Mouse (Mus musculus): ENCODE data around the gene Phactr4. TPM values are rescaled to one million over a fixed set of nuclear protein-coding genes. Genes with fewer than 3 reads are reported as not detected.
"Not testable (repeated sequence)": the region's sequence is repeated elsewhere in the genome, so short reads cannot be mapped to it uniquely, and the experiment has no call there.

Phactr4 gene
- polyA plus RNA-seq, 1 experiment from 2014 or later: 11.1 TPM

DNA sequence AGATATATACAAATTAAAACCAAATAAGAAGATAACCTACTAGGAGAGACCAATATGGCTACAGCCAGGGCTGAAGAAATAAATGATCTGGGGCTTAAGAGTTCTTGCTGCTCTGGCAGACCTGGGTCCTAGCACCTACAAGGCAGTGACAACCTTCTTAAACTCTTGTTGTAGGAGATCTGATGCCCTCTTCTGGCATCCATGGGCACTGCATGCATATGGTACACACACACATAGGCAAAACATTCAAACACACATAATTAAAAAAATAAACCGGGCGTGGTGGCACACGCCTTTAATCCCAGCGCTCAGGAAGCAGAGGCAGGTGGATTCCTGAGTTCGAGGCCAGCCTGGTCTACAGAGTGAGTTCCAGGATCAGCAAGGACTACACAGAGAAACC, 2.5 kb upstream of the Phactr4 start:
- ATAC-seq (ENCODE audit: low FRiP score, low TSS enrichment): no peak
- Histone ChIP-seq H3K9me3 (ENCODE audit: control insufficient read depth, low read length) (no peaks in the 10 kb centered on the region), H3K4me2 (ENCODE audit: low read length) (no peak overlapping the region), H3K4me3 (replicated peaks; ENCODE audit: low read depth, low read length) (no peak overlapping the region), H3K27ac (replicated peaks; ENCODE audit: low read depth, low read length) (no peak overlapping the region), H3K9ac (replicated peaks; ENCODE audit: low read length) (no peak overlapping the region), H3K36me3 (ENCODE audit: control insufficient read depth, insufficient read depth, low read length) (no peaks in the 10 kb centered on the region), H3K4me1 (ENCODE audit: control insufficient read depth, insufficient read depth, low read length) (peaks cover 12% of the 10 kb centered on the region; the same call in 1 of the 2 replicates), H3K27me3 (ENCODE audit: control insufficient read depth, insufficient read depth, low read length) (no peaks in the 10 kb centered on the region)
- 93% methylated on average over 5 of the region's 5 CpGs for WGBS
- no peak for DNase-seq

DNA sequence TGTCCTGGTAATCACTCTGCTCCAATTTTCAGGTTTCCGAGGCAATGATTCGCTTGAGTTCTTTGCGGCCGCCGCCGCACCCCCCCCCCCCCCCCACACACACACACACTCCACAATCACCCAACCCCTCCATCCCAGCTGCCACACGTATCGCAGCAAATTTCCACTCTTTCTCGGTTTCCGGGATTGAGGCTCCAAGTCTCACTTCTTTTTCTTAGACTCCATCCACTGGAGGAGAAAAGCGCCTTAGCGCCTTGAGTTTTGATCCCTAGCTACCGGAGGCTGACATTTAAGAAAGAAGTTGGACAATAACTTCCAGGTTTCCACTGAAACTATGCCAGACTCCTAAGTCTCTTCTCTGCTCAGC, 750 bp downstream of the Phactr4 start:
- peaks cover 12% of the 10 kb centered on the region; the same call in 1 of the 2 replicates for H3K4me1 ChIP-seq (ENCODE audit: control insufficient read depth, insufficient read depth, low read length)
- H3K36me3 ChIP-seq (ENCODE audit: control insufficient read depth, insufficient read depth, low read length): no peaks in the 10 kb centered on the region
- DNase-seq (peak; percentile 57), ATAC-seq (ENCODE audit: low FRiP score, low TSS enrichment) (no peak)
- peak overlapping the region; percentile 73 for H3K9ac ChIP-seq (replicated peaks; ENCODE audit: low read length)
- H3K27me3 ChIP-seq (ENCODE audit: control insufficient read depth, insufficient read depth, low read length): no peaks in the 10 kb centered on the region
- H3K9me3 ChIP-seq (ENCODE audit: control insufficient read depth, low read length): no peaks in the 10 kb centered on the region
- peak overlapping the region; percentile 65 for H3K4me2 ChIP-seq (ENCODE audit: low read length)
- peak overlapping the region; percentile 91 for H3K27ac ChIP-seq (replicated peaks; ENCODE audit: low read depth, low read length)
- 2% methylated on average over 13 of the region's 13 CpGs for WGBS
- H3K4me3 ChIP-seq (replicated peaks; ENCODE audit: low read depth, low read length): peak overlapping the region; percentile 91

DNA sequence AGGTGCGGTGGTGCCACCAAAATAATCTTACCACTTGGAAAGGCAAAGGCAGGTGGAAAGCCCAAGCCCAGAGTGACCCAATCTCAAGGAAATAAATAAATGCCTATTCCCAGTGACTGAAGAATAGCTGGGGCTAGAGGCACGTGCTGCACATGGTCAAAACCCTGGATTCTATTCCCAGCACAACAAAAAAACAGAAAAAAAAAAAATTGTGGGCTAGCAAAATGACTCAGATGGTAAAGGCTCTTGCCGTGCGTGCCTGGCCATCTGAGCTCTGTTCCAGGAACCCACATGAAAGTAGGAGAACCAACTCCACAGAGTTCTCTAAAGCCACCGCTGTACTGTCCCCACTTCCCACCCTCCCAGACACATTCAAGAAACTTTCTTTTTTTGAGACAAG, 1.8 kb downstream of the Phactr4 start:
- no peak overlapping the region for H3K27ac ChIP-seq (replicated peaks; ENCODE audit: low read depth, low read length)
- no peak overlapping the region for H3K9ac ChIP-seq (replicated peaks; ENCODE audit: low read length)
- H3K9me3 ChIP-seq (ENCODE audit: control insufficient read depth, low read length): no peaks in the 10 kb centered on the region
- 75% methylated on average over 5 of the region's 5 CpGs for WGBS
- peak overlapping the region; percentile 65 for H3K4me2 ChIP-seq (ENCODE audit: low read length)
- H3K36me3 ChIP-seq (ENCODE audit: control insufficient read depth, insufficient read depth, low read length): no peaks in the 10 kb centered on the region
- ATAC-seq (ENCODE audit: low FRiP score, low TSS enrichment): no peak
- peak overlapping the region; percentile 91; the same call in 1 of the 2 replicates for H3K4me3 ChIP-seq (replicated peaks; ENCODE audit: low read depth, low read length)
- H3K4me1 ChIP-seq (ENCODE audit: control insufficient read depth, insufficient read depth, low read length): peaks cover 12% of the 10 kb centered on the region; the same call in 1 of the 2 replicates
- no peak for DNase-seq
- H3K27me3 ChIP-seq (ENCODE audit: control insufficient read depth, insufficient read depth, low read length): no peaks in the 10 kb centered on the region

DNA sequence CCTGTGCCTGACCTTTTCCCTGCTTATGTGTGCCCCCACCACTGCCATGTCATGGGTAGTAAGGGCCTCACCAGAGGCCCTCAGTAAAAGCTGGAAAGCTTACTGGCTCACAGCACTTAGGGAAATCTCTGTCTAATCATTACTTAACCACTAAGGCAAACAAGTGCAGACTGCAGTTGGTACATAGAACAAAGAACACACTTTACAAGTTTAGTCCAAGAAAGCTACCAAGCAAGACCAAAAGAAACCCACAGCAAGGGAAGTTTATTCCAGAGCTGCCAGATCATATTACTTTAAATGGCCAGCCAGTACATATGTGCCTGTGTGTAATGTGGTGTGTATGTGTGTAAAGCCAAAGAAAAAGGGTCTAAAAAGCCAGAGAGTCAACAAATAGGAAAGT, 6.3 kb downstream of the Phactr4 start:
- H3K4me1 ChIP-seq (ENCODE audit: control insufficient read depth, insufficient read depth, low read length): peaks cover 10% of the 10 kb centered on the region; the same call in 1 of the 2 replicates
- no peaks in the 10 kb centered on the region for H3K9me3 ChIP-seq (ENCODE audit: control insufficient read depth, low read length)
- ATAC-seq (ENCODE audit: low FRiP score, low TSS enrichment) (no peak), DNase-seq (no peak)
- no peak overlapping the region for H3K4me2 ChIP-seq (ENCODE audit: low read length)
- H3K36me3 ChIP-seq (ENCODE audit: control insufficient read depth, insufficient read depth, low read length): no peaks in the 10 kb centered on the region
- H3K9ac ChIP-seq (replicated peaks; ENCODE audit: low read length): no peak overlapping the region
- H3K27me3 ChIP-seq (ENCODE audit: control insufficient read depth, insufficient read depth, low read length): no peaks in the 10 kb centered on the region
- H3K27ac ChIP-seq (replicated peaks; ENCODE audit: low read depth, low read length): no peak overlapping the region
- H3K4me3 ChIP-seq (replicated peaks; ENCODE audit: low read depth, low read length): no peak overlapping the region

DNA sequence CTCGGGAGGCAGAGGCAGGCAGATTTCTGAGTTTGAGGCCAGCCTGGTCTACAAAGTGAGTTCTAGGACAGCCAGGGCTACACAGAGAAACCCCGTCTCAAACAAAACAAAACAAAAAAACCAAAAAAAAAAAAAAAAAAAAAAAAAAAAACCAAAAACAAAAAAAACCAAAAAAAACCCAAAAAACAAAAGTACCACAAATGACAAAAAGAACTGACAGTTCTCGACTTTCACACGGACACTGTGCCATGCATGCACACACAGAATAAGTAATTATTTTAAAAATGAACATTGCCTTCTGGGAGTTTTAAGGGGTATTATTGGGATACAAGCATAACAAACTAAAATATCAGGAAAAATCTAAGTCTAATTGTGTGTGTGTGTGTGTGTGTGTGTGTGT, 9.0 kb downstream of the Phactr4 start:
- not testable (repeated sequence) for ATAC-seq (ENCODE audit: low FRiP score, low TSS enrichment); H3K9me3 ChIP-seq (ENCODE audit: control insufficient read depth, low read length); H3K27ac ChIP-seq (replicated peaks; ENCODE audit: low read depth, low read length); H3K4me1 ChIP-seq (ENCODE audit: control insufficient read depth, insufficient read depth, low read length); H3K27me3 ChIP-seq (ENCODE audit: control insufficient read depth, insufficient read depth, low read length); H3K4me2 ChIP-seq (ENCODE audit: low read length); DNase-seq; H3K9ac ChIP-seq (replicated peaks; ENCODE audit: low read length); H3K36me3 ChIP-seq (ENCODE audit: control insufficient read depth, insufficient read depth, low read length); H3K4me3 ChIP-seq (replicated peaks; ENCODE audit: low read depth, low read length)
- 97% methylated on average over 4 of the region's 4 CpGs for WGBS

DNA sequence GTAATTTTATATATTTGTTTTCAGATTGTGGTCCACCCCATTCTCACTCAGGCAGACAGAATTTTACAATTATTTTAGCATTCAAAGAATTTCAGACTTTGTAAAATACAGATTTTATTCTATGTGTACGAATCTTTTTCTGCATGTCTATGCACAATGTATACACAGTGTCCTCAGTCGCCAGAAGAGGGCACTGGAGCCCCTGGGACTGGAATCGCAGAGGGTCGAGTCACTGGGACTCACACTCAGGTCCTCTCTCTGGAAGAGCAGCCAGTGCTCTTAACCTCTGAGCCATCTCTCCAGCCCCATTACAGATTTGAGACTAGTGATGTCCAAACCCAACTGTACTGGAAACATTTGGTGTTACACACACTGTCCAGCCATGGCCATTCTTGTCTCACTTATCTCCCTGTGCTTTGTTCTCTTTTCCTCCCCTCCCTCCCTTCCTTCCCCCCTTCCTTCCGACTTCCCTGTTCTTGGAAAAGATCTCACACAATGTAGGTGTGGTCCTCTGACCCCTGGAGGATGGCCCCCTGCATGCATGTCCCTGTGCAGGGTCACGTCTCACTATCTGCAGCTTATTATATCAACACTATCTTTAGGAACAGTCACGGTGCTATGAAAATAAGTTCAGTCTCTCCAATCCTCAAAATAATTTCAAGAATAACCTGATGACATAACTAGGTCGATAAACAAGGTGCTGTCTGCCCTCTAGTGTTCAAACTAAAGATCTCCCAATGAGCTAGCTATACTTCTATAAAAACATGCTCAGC, 10.8 kb downstream of the Phactr4 start:
- Histone ChIP-seq H3K9me3 (ENCODE audit: control insufficient read depth, low read length) (no peaks in the 10 kb centered on the region), H3K36me3 (ENCODE audit: control insufficient read depth, insufficient read depth, low read length) (no peaks in the 10 kb centered on the region), H3K4me1 (ENCODE audit: control insufficient read depth, insufficient read depth, low read length) (no peaks in the 10 kb centered on the region), H3K27ac (replicated peaks; ENCODE audit: low read depth, low read length) (no peak overlapping the region), H3K4me3 (replicated peaks; ENCODE audit: low read depth, low read length) (no peak overlapping the region), H3K27me3 (ENCODE audit: control insufficient read depth, insufficient read depth, low read length) (no peaks in the 10 kb centered on the region), H3K9ac (replicated peaks; ENCODE audit: low read length) (no peak overlapping the region), H3K4me2 (ENCODE audit: low read length) (no peak overlapping the region)
- ATAC-seq (ENCODE audit: low FRiP score, low TSS enrichment): no peak
- 59% methylated on average over 8 of the region's 8 CpGs for WGBS
- peak; percentile 73 for DNase-seq

DNA sequence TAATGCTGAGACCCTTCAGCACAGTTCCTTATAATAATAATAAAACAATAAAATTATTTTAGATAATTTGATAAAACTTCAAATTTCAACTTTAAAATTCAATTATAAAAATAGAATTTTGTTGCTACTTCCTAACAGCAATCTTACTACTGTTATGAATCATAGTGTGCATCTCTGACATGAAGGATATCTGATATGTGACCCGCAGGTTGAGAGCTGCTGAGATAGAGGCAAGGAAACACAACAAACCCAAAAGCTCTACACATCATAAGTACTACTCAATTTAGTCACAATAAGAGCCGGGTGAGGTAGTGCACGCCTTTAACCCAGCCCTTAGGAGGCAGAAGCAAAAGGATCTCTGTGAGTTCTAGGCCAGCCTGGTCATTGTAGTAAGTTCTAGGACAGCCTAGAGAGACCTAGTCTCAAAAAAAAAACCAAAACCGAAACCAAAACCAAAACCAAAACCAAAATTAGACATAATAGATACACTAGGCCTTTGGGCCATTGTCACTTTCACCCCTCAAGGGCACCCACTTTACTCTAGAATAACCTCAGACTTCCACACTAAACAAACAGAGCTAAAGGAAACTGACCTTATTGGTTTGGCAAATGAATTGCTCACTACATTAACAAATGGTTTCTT, 12.6 kb downstream of the Phactr4 start:
- Histone ChIP-seq H3K36me3 (ENCODE audit: control insufficient read depth, insufficient read depth, low read length) (no peaks in the 10 kb centered on the region), H3K9me3 (ENCODE audit: control insufficient read depth, low read length) (no peaks in the 10 kb centered on the region), H3K9ac (replicated peaks; ENCODE audit: low read length) (no peak overlapping the region), H3K4me2 (ENCODE audit: low read length) (no peak overlapping the region), H3K27me3 (ENCODE audit: control insufficient read depth, insufficient read depth, low read length) (no peaks in the 10 kb centered on the region), H3K4me3 (replicated peaks; ENCODE audit: low read depth, low read length) (no peak overlapping the region), H3K27ac (replicated peaks; ENCODE audit: low read depth, low read length) (no peak overlapping the region), H3K4me1 (ENCODE audit: control insufficient read depth, insufficient read depth, low read length) (no peaks in the 10 kb centered on the region)
- DNase-seq (no peak), ATAC-seq (ENCODE audit: low FRiP score, low TSS enrichment) (no peak)
- WGBS: 95% methylated on average over 4 of the region's 4 CpGs

DNA sequence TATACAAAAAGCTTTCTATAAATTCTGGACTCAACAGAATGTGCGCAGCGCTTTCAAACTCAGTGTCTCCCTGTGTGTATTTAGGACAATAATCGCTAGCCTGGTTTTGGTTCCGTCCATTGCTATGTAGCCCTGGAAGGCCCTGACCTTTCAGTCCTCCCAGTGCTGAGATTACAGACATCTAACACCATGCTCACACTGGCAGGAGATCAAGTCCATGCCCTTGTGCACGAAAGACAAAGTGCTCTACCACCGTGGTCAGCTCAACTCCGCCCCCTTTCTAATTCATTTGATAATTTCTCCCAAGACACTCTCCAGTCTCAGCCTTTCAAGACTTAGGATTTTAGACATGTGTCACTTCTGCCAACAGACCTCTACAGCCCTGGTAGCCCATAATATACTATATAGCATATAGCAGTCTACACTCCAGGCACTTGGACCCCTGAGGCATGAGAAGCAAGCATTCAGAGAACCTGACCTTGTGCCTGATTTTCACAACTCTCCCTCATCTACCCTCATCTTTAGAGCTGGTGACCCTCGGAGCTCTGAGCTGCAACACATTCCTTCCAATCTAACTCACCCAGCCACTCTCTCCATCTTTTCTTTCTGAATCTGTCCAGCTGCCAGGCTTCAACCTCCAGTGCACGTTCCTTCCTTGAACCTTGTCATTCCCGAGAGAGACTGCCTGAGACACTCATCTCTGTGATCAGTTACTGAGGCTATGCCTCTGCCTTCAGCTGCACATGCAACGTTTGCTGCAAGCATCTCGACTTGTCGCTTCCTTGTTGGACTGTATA, 15.7 kb downstream of the Phactr4 start:
- DNase-seq: no peak
- Histone ChIP-seq H3K4me2 (ENCODE audit: low read length) (no peak overlapping the region), H3K36me3 (ENCODE audit: control insufficient read depth, insufficient read depth, low read length) (no peaks in the 10 kb centered on the region), H3K9me3 (ENCODE audit: control insufficient read depth, low read length) (no peaks in the 10 kb centered on the region), H3K27ac (replicated peaks; ENCODE audit: low read depth, low read length) (no peak overlapping the region), H3K27me3 (ENCODE audit: control insufficient read depth, insufficient read depth, low read length) (no peaks in the 10 kb centered on the region), H3K4me1 (ENCODE audit: control insufficient read depth, insufficient read depth, low read length) (no peaks in the 10 kb centered on the region), H3K4me3 (replicated peaks; ENCODE audit: low read depth, low read length) (no peak overlapping the region), H3K9ac (replicated peaks; ENCODE audit: low read length) (no peak overlapping the region)
- 80% methylated on average over 13 of the region's 13 CpGs for WGBS
- ATAC-seq (ENCODE audit: low FRiP score, low TSS enrichment): no peak

Measured in midbrain, embryonic 14.5 days (tissue).